Mouse (Mus musculus) brown adipose tissue, adult 24 weeks (tissue): ENCODE measurements around the gene Olfr406. TPM values are rescaled to one million over a fixed set of nuclear protein-coding genes. Genes with fewer than 3 reads are reported as not detected.

Experiments
- H3K27ac ChIP-seq: fragments of 200-500 bp; replicated peaks from 2 replicates; pipeline ENCODE4 v1.5.1; 2012; ENCODE audit warnings: low read depth, mild to moderate bottlenecking, low read length
- H3K4me1 ChIP-seq: fragments of 200-500 bp; 2 replicates; pipeline ENCODE4 v1.6.1; 2012; ENCODE audit warnings: low read length, mixed read lengths; ENCODE audit not compliant: control insufficient read depth, insufficient read depth, insufficient read length
- H3K4me3 ChIP-seq: fragments of 200-500 bp; 2 replicates; pipeline ENCODE4 v1.5.1; 2012; ENCODE audit warnings: low read depth, mild to moderate bottlenecking, low read length, moderate library complexity; ENCODE audit not compliant: insufficient read depth
- polyA plus RNA-seq: library from polyadenylated mRNA; stranded (reverse); fragments of >200 nt; gene quantifications from 2 replicates; pipeline ENCODE4 v1.2.4, GENCODE M21; 2012; ENCODE audit not compliant: missing spikeins, insufficient read depth, insufficient read length

Gene Olfr406
- not detected in 2 replicates for polyA plus RNA-seq

DNA sequence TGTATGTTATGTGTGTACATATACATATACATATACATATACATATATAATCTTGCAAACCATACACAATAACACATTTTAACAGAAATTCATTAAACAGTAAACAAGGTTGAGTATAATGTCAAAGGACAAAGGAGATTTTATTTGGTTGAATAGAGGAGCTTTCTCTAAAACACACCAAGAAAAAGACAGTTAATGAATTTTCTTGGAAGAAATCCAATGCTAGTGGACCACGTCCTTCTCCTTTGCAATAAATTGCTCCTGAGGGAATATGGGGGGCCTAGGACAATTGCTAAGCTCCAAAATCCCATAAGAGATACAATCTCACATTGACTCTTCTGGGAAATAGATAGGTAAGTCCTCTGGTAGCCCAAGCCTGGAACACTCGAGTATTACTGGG lies at the start of gene Olfr406:
TSS of gene Olfr406 (plus strand) at position 301 of the 400 bp plus-strand sequence.
- Histone ChIP-seq H3K4me1 (no peaks in the 10 kb centered on the region), H3K27ac (no peak within 1 kb of the TSS)

DNA sequence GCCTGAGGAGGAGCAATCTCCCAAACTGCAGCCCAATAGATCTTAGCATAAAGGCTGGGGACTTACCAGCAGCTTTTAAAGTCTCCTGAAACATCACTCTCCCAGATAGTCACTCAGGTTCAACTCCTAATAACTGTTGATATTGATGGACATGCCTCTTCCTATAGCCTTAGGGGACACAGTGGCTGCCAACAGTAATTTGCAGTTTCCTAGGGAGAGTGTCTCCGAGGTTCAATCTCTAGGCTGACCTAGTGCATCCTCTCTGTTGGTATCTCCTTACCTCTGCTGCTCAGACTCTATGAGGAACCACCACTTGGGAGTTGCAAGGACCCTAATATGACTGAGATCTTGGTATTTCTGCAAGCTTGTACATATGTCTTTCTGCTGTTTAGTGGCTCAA lies 48.3 kb upstream of the Olfr406 start, which contains the start of gene Olfr43:
TSS of gene Olfr43 (minus strand) at position 101 of the 400 bp plus-strand sequence.
- Histone ChIP-seq H3K4me3 (no peak within 1 kb of the TSS), H3K4me1 (no peaks in the 10 kb centered on the region), H3K27ac (no peak within 1 kb of the TSS)

More for the DNA sequence above, at the start of gene Olfr406:
- H3K4me3 ChIP-seq = no peak within 1 kb of the TSS

DNA sequence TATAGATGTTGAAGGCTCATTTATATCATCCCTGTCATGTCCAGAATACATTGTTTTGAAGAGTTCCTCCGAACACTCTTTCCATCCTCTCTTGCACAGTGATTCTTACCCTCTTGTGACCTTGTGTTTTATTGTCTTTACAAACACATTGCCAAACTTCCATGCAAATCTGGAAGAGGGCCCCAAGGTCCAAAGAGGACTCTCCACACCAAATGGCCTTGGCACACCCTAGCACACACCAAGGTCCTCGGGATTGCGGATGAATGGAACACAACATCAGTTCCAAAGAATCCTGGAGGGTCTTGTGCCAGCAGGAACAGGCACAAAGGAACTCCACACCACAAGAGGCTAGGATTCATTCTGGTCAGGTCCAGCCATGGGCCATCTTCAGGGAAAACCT lies 18.4 kb upstream of the Olfr406 start:
- H3K4me1 ChIP-seq = no peaks in the 10 kb centered on the region
- no peak overlapping the region for H3K27ac ChIP-seq
- H3K4me3 ChIP-seq = no peak overlapping the region

DNA sequence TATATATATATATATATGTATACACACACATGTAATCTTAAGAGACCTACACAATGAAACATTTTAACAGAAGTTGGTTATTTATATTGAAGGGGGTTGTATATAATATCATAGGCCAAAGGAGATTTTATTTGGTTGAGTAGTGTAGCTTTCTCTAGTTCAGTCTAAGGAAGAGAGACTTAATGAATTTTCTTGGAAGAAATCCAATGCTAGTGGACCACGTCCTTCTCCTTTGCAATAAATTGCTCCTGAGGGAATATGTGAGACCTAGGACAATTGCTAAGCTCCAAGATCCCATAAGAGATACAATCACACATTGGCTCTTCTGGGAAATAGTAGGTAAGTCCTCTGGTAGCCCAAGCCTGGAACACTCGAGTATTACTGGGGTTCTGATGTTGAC lies 23.8 kb downstream of the Olfr406 start, which contains the start of gene Olfr59:
TSS of gene Olfr59 (plus strand) at position 301 of the 400 bp plus-strand sequence.
- Histone ChIP-seq H3K4me3 (no peak within 1 kb of the TSS), H3K4me1 (no peaks in the 10 kb centered on the region), H3K27ac (no peak within 1 kb of the TSS)

DNA sequence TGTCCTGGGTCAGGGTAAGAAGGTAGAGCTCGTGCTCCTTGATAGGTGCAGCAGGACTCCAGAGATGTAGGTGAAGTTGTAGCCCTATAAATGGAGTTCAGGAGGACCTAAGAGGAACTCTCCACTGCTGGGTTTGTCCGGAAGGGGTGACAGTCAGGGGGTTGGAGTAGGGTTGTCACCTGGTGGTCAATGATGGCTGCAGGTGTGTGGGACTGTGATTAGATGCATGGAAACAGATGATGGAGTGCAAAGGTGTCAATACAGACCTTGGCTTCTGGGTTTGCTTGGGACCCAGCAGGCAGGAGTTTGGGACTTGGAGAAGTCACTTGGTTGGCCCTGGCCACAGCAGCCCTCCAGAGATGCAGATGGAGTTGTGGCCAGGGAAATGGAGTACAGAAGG lies 27.6 kb downstream of the Olfr406 start:
- no peaks in the 10 kb centered on the region for H3K4me1 ChIP-seq
- H3K4me3 ChIP-seq = no peak overlapping the region

More for the DNA sequence above, 27.6 kb downstream of the Olfr406 start:
- H3K27ac ChIP-seq = no peak overlapping the region

Other genes starting within 250 kb of the Olfr406 start
- gene Olfr139, start 203.3 kb upstream of the Olfr406 start, polyA plus RNA-seq = not detected in 2 replicates
- gene Olfr399, start 203.2 kb upstream of the Olfr406 start, polyA plus RNA-seq = not detected in 2 replicates
- not detected in 2 replicates for gene Zfp616, start 189.9 kb upstream of the Olfr406 start, polyA plus RNA-seq
- gene Olfr401, start 146.1 kb upstream of the Olfr406 start, polyA plus RNA-seq = not detected in 2 replicates
- gene Olfr402, start 106.3 kb upstream of the Olfr406 start, polyA plus RNA-seq = not detected in 2 replicates
- not detected in 2 replicates for gene Olfr403, start 73.6 kb upstream of the Olfr406 start, polyA plus RNA-seq
- not detected in 2 replicates for gene Olfr43, start 48.4 kb upstream of the Olfr406 start, polyA plus RNA-seq
- gene Olfr59, start 23.9 kb downstream of the Olfr406 start, polyA plus RNA-seq = not detected in 2 replicates
- not detected in 2 replicates for gene Olfr410, start 78.2 kb downstream of the Olfr406 start, polyA plus RNA-seq
- gene Olfr411, start 92.8 kb downstream of the Olfr406 start, polyA plus RNA-seq = not detected in 2 replicates
- gene Olfr412, start 102.3 kb downstream of the Olfr406 start, polyA plus RNA-seq = not detected in 2 replicates